Mouse (Mus musculus) adrenal gland, postnatal 25 days (tissue): ENCODE results near the gene Sgip1. TPM values are rescaled to one million over a fixed set of nuclear protein-coding genes. Genes with fewer than 3 reads are reported as not detected.

Source experiments
- DNase-seq: peaks from one replicate; pipeline ENCODE4 v3.0.0; 2021; ENCODE audit warnings: mixed read lengths
- long read RNA-seq: library from polyadenylated mRNA; stranded (forward); transcript quantifications from one replicate; pipeline ENCODE4 v2.0.0, GENCODE M21; 2021
- total RNA-seq: library from RNA; stranded (reverse); gene quantifications from 2 replicates; pipeline ENCODE4 v1.2.3, GENCODE M21; 2021

The Sgip1 gene
- 5.2 and 8.0 TPM in 2 replicates for total RNA-seq
- long read RNA-seq, partial matches to known transcripts = 0 of 2 reads
- long read RNA-seq, other reads (novel, unspliced or antisense) = 2 of 2 reads

DNA sequence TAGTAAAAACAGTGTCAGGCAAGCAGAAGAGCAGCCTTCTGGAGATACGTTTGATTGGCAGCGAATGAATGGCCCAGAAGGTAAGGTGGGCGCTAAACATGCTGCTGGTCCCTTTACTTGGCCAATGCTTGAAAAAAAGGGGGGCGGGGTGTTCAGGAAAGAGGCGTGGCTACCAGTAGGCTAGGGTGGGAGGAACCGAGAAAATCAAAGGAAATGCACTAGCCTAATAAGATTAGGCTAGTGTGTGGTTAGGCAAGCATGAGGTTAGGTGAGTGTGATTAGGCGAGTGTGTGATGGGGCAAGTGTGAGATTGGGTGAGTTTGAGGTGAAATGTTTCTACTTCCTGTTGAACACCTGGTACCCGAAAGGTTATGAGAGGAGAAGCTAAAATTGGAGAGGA, at the start of gene Sgip1:
Gene Sgip1 (plus strand): TSS at position 11 of the 400 bp plus-strand sequence.
- DNase-seq = no peak

DNA sequence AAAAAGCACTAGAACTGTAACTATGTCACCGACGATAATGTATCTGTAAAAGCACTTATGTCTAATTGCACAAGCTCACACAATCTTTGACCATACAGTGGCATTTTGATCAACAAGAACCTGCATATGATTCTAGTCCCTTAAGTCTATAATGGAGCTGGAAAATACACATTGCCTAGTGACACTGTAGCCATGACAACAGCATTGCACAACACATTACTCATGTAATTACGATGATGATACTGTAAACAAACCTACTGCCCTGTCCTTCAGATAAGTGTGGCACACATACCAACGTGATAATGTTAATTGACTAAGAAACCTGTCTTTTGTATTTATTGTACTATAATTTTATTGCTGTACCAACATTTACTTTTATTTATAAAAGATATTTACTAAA, 49.7 kb upstream of the Sgip1 start:
- no peak for DNase-seq

DNA sequence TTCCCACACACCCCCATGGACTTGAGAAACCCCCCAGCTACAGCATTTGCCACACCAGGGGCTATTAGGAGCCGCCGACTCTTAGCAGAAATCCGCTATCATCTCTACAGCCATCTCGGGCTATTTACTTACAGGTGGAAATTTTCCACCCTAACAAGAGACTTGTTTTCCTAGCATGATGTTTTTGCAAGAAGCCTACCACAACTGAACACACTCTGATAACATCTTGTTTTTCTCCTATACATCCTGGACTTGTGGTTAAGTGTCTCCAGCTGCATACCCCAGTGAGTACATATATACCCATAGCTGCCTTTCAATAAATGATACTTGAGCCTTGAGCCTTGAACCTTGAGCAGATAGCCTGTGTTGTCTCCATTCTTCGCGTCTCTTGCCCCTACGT, 43.1 kb upstream of the Sgip1 start:
- DNase-seq = no peak

DNA sequence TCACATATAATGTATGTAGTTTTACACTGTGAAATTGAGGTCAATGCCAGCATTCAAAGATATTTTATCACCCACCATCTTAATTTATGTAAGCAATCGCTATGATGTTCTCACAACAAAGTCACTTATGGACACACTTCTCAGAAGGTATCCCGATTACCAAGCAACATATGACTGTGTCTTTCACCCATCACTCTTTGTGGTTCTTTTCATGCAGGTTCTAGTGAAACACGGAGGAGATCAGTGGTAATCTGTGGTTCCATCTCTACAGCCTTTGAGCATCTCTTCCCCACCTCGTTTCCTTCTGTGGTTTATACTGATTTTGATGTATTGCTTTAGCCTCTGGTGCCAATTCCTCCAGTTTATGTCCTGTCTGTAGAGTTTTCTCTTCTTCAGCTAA, 29.4 kb upstream of the Sgip1 start:
- DNase-seq = no peak

DNA sequence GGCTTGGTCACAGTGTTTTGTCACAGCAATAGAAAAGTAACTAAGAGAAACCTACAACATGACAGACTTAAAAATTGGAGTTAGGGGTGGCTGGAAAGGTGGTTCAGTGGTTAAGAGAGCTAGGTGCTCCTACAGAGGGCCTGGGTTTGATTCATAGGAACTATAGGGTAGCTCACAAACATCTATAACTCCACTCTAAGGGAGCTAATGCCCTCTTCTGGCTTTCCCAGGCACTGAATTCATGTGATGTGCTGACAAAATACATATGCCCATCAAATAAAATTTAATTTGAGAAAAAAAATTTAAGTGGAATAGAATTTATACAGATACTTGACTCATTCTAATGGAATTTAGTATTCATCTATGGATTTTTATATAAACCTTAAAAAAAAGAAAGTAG, 25.6 kb upstream of the Sgip1 start:
- DNase-seq = no peak

DNA sequence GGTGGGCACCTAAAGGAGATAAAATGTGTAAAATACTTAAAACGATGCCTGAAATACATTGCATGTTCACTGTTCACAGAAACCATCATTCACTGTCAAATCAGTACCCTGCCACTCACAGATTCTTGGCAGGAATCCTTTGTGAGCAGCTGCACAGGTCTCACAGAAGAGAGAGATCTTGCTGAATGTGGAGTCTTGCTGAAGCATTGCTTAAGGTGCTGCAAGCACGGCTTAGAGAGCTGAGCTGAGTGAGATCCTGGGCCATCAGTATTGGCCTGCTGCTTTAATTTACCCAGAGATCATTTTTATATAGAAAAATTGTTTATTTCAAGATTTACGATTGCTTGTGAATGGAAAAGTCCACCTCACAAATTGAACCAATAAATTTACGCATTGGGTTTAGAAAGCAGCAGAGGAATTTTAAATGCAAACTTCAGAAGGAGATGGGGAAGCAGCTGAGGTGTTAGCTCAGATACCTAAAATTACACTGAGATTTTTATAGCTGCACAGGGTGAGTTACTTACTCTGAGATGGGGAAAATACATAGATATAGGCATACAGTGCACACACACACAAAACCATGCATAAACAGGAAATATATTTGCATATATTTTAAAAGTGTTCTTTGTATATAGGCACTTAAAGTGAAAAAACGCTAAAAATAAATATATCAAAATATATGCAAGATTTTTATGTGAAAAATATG, 23.8 kb upstream of the Sgip1 start:
- DNase-seq = no peak

DNA sequence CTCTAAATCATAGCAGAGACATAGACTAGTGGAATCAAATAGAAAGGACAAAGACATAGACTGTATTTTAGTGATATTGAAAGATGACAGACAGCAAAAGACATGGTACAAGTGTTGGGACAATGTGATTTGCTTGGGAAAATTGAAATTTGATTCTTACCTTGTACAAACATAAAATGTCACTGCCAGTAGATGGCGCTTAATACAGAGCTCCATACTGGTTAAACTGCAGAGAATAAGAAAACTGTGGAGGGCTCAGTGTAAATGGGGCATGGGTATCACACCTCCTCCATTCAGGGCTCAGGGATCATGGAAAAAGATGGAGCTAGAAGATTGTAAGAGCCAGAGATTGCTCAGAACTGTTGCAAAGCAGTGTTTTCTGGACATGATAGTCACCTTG, 21.6 kb upstream of the Sgip1 start:
- no peak for DNase-seq

DNA sequence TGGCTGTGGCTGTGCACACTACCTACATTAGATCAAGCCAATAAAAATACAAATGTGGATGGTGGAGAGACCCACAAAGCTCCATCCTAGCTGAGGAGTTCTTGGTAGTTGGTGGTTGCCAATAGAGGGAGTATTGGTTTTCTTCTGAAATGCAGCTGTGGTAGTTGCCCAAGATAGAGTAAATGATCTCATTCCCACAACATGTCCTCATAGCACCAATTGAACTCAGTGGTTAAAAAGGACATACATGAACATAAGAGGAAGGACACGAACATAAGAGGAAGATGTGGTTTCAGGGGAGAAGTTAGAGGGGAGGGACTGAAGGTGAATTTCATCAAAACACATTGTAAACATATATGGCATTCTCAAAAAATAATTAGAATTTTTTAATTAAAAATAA, 21.1 kb upstream of the Sgip1 start:
- no peak for DNase-seq

DNA sequence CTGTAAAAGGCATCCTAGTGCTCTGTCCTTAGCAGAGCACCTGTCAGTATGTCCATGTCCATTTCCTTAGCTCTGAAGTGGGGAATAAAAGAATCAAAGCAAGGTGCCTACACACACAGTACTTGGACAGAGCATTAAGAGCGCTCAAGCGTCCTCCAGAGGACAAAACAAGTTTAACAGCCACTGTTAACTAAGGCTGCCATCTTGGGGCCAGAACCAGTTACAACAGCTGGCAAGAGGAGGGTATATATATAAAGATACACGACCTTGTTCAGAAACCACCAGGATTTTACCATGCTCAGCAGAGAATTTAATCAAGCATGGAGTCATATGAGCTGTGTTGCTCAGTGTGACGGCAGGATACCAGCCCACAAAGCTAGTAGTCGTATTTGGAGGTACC, 16.7 kb upstream of the Sgip1 start:
- no peak for DNase-seq

DNA sequence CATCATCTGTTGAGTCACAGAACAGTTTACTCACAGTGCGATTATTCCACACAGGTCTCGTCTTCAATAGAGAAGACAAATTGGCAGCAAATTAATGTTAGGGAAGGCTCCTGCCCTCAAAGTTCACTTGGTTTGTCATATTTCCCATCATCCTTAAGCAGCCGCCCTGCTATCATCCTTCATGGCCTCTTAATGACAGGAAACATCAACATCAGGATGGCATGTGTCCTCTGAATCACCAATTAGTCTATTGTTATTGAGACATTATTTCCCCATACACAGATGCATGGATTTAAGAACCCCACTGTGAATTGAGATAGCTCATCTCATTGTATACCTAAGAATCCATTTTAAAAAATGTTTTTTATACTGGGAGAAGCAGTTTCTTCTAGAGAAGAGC, 10.1 kb upstream of the Sgip1 start:
- DNase-seq = no peak

DNA sequence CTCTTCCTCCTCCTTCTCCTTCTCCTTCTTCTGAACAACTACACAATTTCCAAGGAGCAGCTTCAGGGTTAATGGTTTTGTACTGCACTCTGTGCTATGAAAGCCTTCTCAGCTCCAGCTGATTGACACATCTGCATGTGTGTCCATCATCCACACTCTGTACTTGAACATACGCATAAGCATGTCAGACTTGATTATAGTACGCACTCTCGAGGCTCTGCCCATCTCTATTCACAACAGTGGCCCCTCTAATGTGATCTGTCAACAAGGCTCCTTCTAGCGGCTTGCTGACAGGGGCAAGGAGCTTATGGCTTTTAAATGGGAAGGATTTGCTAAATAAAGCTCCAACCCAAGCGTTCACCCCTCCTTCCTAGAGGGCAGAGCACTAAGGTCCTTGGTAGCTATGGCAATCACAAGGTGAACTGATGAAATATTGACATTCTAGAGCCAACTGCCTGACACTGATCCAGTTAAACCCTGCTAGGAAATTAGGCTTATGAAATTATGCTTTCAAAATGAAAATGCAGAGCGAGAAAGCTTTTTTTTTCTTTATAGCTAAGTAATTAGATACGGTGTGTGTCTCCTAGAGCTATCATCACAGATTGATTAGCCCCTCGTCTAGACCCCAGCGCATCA, 7.0 kb upstream of the Sgip1 start:
- DNase-seq = no peak

DNA sequence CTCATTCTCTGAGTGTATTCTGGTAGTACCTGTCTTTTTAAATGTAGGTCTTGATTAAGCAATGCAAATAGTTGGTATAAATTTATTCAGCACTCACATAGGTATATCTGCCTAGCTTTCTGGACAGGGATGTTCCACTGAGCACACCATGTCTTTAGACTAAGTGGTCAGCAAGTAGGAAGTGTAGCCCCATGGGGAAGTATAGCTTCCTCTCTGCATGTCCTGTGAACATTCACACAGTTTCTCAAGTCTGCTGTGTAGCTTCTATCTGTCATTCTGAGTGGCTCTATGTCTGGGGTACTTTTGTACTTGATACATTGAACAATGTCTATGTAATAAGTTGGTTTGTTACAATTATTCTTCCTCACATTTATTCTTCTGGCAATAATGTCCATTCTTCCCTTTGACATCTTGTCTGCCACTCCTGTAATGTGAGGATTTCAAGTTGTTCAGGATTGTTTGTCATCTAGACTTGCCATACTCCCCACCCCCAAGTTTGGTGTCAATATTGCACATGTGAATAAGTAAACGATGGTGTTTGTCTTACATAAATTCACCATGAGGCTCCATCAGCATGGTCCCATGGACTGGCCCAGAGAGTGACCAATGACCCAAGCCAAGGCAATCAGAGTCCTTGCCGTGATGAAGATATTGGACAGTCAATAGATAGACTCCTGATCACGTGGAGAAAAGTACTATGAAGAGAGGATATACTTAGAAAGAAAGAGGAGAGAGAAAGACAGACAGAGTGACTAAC, 12.4 kb downstream of the Sgip1 start:
- no peak for DNase-seq

DNA sequence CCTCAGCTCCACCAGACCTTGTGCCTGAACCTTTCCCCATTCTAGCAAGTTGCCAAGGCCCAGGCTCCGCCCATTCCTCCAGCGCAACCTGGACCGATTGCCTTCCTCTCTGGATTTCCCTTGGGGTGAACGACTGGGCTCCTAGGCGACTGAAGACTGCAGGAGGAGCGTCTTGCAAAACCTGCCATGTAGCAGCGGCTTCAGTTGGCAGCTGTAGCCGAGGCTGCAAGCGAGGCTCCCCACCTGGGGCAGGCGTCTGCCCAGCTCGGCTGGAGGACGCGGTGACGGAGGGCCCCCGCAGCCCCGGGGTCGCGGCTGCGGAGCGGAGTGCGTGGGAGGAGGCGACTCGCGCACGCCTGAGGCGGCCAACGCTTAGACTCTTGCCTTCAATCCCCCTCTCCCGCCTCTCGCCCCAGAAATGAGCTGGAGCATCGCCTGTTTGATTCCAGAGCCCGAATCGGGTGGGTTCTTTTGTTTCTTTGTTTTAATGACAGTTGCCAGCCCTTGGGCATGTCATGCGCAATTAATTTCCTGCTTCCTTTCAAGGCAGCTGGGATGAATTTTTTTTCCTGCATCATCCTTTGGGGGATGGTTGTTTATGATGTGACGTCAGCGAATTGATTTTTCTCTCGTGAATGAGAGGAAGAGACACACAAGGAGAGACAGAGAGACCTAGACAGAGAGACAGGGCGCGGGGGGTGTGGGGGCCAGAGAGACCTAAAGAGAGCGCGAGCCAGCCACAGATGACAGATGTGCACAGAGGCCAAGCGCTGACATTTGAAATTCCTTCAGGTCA, 18.2 kb downstream of the Sgip1 start:
- DNase-seq = peak; percentile 14

DNA sequence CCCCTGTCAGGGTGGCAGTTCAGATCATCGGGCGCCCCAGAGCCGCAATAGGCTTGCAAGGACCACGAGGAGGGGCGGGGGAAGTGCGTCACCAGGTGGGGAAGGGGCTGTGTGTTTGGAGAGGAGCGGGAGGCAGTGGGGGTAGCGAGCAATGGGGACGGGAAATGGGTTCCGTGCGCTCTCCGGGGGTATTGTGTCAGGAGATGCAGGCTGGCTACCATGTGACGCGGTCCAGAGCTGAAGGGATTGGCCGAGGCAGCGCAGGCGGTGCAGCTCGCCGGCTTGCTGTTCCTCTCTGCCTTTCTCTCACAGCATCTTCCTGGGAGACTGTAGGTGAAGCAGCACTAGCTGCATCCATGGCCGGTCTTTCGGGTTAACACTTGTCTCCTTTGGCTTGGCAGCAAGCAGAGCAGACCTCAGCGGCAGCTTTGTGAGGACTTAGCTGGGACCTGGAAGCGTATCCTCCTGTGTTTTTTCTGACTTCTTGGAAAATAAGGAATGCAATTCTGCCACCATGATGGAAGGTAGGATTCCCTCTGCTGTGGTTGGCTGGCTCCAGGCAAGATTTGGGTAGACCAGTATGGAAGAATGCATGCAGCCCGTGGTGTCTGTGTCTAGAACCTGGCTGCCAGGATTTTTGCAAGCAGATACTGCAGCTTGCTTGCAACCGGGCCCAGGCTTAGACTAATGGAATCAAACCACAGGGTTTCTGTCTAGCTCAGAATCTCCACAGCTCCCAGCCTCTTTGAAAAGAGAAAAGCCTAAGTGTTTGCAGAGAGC, 19.1 kb downstream of the Sgip1 start:
- peak; percentile 51 for DNase-seq

DNA sequence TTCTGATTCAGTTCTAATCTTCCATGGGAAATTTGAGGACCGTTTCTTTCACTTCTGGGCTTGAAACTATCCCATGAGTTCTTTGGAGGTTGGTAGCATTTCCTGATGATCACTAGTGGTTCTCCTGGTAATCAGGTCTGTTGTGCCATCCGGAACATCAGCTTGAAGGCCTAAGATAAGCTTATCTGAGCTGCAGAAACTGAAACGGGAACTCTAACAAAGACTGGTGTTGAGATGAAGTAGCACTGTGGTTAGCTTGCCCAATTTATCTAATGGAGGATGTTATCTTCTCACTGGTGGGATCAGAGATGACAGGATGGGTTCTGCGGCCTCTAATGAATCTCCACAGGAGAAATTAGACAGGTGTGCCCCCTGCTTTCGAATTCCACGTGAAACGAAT, 21.0 kb downstream of the Sgip1 start:
- no peak for DNase-seq

DNA sequence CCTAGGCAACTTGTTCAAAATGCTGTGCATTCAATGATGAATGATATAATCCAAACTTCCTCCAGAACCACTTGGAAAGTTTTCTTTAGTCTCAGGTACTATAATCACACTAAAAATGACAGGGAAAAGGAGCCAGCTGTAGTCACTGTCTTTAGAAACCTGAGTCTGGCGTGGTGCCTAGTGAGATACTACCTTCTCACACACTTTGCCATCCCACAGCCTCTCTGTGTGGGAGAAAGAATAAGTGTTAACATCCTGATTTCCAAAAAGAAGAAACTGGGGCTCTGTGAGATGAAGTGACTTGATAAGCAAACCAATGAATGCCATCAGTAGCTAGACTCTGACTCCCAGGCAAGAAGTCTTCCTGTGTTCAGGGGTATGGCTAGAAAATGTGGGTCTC, 28.0 kb downstream of the Sgip1 start:
- no peak for DNase-seq

DNA sequence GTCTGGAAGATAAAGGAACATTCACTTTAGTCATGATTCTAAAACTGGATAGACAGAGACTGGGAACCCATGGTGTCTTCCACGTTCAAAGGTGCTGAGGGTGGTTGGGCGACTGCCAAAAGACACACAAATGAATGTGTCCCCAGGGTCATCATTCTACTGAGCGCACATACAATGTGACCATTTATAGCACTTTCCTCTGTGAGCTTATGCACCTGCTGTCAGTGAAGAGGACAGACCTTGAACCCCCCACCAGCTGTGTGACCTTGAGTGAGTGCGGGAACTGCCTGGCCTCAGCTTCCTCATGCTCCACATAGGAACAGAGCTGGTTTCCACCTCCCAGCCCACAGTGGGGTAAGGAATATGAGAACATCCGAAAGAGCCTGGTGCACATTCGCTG, 28.8 kb downstream of the Sgip1 start:
- DNase-seq = no peak

DNA sequence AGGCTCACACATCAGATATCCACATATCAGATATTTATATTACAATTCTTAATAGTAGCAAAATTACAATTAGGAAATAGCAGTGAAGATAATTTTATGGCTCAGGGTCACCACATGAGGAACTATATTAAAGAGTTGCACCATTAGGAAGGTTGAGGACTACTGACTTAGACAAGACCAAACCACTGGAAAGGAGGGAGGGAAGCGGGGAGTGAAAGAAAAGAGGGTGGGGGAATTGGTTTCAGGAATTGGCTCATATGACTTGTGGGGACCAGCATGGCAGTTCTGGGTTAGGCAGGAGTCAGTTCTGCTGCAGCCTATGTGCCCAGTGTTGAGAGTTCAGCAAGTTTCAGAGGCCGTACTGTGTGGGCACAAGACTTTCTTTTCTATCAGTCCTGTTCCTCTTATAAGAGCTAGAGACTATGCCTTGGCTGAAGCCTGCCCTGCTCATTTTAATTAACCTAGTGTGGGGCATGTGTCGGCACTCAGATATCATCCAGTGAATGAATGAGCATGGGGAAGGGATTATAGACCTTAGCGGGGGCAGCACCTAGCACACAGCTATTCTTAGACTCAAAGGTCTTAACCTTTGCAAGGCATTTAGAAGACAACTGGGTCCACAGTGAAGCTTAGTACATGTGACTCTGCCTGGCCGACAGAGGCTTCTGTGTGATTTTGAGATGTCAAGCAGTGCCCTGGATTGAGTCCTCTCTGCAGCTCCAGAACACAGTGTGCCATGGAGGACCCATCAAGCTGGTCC, 30.7 kb downstream of the Sgip1 start:
- no peak for DNase-seq

DNA sequence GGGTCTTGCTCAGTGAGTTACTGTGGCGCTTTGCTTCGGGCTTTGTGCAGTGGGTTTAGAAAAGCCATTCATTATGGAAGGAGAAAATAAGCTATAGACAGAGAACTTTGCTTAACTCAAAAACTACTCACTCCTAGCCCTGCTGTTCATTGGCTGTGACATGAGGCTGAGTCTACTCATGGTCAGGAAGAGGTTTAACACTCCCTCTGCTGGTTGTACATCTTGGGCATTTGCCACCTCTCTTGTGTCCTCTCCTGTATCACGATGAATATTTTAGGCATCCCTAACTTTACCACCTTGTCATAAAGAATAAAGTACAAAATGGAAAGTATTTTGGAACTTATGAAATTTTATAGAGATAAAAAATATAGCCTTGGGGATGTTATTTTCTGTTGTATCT, 32.1 kb downstream of the Sgip1 start:
- DNase-seq = no peak

DNA sequence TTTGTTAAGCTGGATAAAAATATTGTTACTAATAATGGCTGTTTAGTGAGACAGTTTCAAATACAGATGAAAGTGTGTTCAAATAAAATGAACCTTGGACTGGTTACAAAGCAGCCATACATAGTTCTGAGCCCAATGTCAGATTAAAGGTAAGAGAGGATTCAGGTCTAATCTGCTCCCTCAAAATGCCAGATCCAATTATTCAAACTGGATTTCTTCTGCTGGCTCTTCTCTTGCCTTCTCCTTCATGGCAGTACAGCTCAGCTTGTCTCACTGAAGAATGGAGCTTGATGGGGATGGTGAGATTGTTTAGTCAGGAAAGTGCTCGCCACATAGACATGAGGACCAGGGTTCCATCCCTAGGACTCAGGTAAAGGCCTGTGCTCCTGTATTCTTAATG, 32.7 kb downstream of the Sgip1 start:
- DNase-seq = no peak

DNA sequence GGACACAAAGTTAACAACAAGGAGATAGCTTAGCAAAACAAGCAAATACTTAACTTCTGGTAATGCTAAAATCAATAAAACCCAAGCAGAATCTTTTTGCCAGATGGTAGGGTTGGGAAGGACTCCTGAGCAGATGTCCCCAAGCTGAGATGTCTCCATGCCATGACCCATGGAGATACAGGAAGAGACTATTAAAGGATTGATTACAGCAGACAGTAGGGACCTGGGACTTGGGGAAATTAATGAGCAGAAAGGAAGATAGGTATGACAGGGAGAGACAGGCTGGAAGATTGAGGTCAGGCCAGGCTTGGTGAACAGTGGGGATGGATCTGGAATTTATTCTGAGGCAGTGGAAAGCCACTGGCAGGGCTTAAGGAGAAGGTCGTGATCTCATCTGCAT, 33.5 kb downstream of the Sgip1 start:
- DNase-seq = no peak
